Mouse (Mus musculus): Measurements from ENCODE around the gene Ran. TPM values are rescaled to one million over a fixed set of nuclear protein-coding genes. Genes with fewer than 3 reads are reported as not detected.

Gene Ran
- polyA plus RNA-seq, 1 experiment: not detected

DNA sequence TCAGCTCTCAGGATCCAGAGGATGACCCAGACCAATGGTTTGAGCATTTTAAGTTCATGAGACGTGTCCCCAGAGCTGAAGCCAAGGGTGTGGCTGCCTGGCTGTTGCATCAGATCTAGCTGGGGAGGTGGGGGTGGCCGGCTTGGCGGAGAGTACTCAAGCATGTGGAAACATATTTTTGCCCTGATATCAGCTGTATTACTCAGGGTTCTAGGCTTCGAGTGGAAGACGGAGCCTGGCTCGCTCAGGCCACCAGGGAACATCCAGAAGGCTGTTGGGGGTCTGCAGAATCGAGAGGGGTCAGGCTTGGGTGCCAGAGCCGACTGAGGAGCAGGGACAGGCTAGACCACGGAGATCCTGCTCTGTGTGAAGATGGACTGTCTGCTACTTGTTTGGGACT, 46.1 kb downstream of the Ran start:
- TF ChIP-seq POLR2A (IDR thresholded peaks at IDR 0.05; ENCODE audit: insufficient read depth, low read depth, low read length) (no peak), CTCF (IDR thresholded peaks at IDR 0.05; ENCODE audit: insufficient read depth, low read depth, low read length) (no peak)
- peaks cover 13% of the 10 kb centered on the region for H3K4me1 ChIP-seq (ENCODE audit: control insufficient read depth, insufficient read depth, low read length)
- H3K27ac ChIP-seq (ENCODE audit: insufficient read depth, low read depth, low read length): no peak overlapping the region
- WGBS: 79% methylated on average over 9 of the region's 9 CpGs
- H3K4me3 ChIP-seq (ENCODE audit: insufficient read depth, low read depth, low read length): no peak overlapping the region

GRCm38 (mm10) chr5:129066541-129067230, 46.8 kb downstream of the Ran start:
- TF ChIP-seq CTCF (IDR thresholded peaks at IDR 0.05; ENCODE audit: insufficient read depth, low read depth, low read length) (no peak), POLR2A (IDR thresholded peaks at IDR 0.05; ENCODE audit: insufficient read depth, low read depth, low read length) (no peak)
- no peak overlapping the region for H3K4me3 ChIP-seq (ENCODE audit: insufficient read depth, low read depth, low read length)
- peaks cover 13% of the 10 kb centered on the region for H3K4me1 ChIP-seq (ENCODE audit: control insufficient read depth, insufficient read depth, low read length)
- 92% methylated on average over 8 of the region's 8 CpGs for WGBS
- no peak overlapping the region for H3K27ac ChIP-seq (ENCODE audit: insufficient read depth, low read depth, low read length)

DNA sequence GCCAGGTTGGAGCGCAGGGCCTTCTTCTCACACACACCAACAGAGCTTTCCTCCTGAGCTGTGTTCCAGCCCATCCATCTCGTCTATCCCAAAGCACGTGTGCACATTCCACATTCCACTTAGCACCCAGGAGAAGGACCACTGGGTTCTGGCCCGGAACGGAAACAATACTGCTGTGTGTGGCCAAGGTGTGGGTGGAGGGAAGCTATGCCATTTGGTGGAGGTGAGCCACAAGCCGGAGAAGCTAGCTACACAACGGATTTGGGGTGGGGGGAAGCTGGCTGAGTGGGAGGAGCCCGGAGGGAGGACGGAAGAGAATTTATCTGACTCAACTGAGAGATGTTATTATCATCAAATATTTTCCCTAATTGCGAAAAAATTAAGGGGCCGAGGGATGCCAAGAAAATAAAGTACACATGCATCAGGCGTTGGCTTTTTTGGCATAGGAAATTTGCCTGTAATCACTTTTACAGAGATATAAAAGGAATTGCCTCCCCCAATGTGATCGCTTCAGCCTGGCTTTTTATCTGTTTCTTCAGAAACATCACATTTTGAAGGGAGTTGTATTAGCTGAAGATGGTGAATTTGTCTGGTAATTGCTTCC, 47.5 kb downstream of the Ran start:
- peaks cover 13% of the 10 kb centered on the region for H3K4me1 ChIP-seq (ENCODE audit: control insufficient read depth, insufficient read depth, low read length)
- H3K4me3 ChIP-seq (ENCODE audit: insufficient read depth, low read depth, low read length): no peak overlapping the region
- 49% methylated on average over 13 of the region's 13 CpGs for WGBS
- TF ChIP-seq CTCF (IDR thresholded peaks at IDR 0.05; ENCODE audit: insufficient read depth, low read depth, low read length) (no peak), POLR2A (IDR thresholded peaks at IDR 0.05; ENCODE audit: insufficient read depth, low read depth, low read length) (no peak)
- no peak overlapping the region for H3K27ac ChIP-seq (ENCODE audit: insufficient read depth, low read depth, low read length)

DNA sequence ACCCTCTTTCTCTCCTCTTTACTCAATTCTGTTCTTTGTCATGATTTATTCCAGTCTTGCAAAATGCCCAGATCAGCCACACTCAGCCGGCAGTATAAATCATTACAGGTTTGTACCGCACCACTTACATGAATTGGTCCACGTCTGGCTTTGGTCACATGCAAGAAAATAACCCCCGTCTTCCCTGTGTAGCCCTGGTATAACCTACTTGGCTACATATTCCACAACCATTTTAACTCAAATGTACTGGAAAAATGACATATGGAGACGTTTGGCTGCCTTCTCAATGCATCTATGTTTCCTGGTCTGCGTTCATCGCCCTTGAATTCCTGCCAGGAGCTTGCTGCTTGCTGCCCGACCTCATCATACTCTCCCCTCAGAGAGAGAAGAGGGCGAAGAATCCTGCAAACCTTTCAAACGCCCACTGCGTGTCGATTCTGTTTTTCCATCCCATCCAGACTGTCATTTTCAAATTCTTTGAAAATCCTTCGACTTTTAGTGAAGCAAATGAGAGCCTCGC, 52.0 kb downstream of the Ran start:
- Histone ChIP-seq H3K27ac (ENCODE audit: insufficient read depth, low read depth, low read length) (no peak overlapping the region), H3K4me1 (ENCODE audit: control insufficient read depth, insufficient read depth, low read length) (peaks cover 4% of the 10 kb centered on the region; the same call in 1 of the 2 replicates), H3K4me3 (ENCODE audit: insufficient read depth, low read depth, low read length) (no peak overlapping the region)
- WGBS: 72% methylated on average over 14 of the region's 14 CpGs
- TF ChIP-seq CTCF (IDR thresholded peaks at IDR 0.05; ENCODE audit: insufficient read depth, low read depth, low read length): no peak
- TF ChIP-seq POLR2A (IDR thresholded peaks at IDR 0.05; ENCODE audit: insufficient read depth, low read depth, low read length): no peak

- 72% methylated on average over 6 of the region's 6 CpGs for WGBS
- H3K4me1 ChIP-seq (ENCODE audit: control insufficient read depth, insufficient read depth, low read length): no peaks in the 10 kb centered on the region
- H3K27ac ChIP-seq (ENCODE audit: insufficient read depth, low read depth, low read length): no peak overlapping the region
- TF ChIP-seq POLR2A (IDR thresholded peaks at IDR 0.05; ENCODE audit: insufficient read depth, low read depth, low read length): no peak
- TF ChIP-seq CTCF (IDR thresholded peaks at IDR 0.05; ENCODE audit: insufficient read depth, low read depth, low read length): no peak
- H3K4me3 ChIP-seq (ENCODE audit: insufficient read depth, low read depth, low read length): no peak overlapping the region
These were observed 53.5 kb downstream of the Ran start for GRCm38 (mm10) chr5:129073404-129073803.

Other genes starting within 250 kb of the Ran start
- gene Rimbp2, start 66.6 kb upstream of the Ran start, polyA plus RNA-seq (2012; ENCODE audit: insufficient read depth, insufficient read length, low replicate concordance, missing spikeins): not detected in 2 replicates
- gene Stx2, start 11.5 kb upstream of the Ran start, polyA plus RNA-seq (2012; ENCODE audit: insufficient read depth, insufficient read length, low replicate concordance, missing spikeins): not detected in 2 replicates
- not detected in 2 replicates for gene Adgrd1, start 76.7 kb downstream of the Ran start, polyA plus RNA-seq (2012; ENCODE audit: insufficient read depth, insufficient read length, low replicate concordance, missing spikeins)

Measured in olfactory bulb, adult 2 months (tissue).